29 mouse cellular contexts compared by ENCODE assay signal in genomic region chr2:172583312-172583711, GRCm38 (mm10). TPM values are rescaled to one million over a fixed set of nuclear protein-coding genes. Genes with fewer than 3 reads are reported as not detected.
A peak's percentile ranks its signal among the peaks of the same experiment; 100 is the strongest.
DNase-seq lines count a peak whose midpoint lies in the region; ATAC-seq lines count a peak whose summit lies in the region.
"Had no signal": no experiment of that assay in that cellular context is flagged by ENCODE, and none has a peak within 500 bp of the region (broad histone marks: within the 10 kb centered on the region; RNA-seq: fewer than 3 reads in every experiment).

No protein-coding gene starts in this region.

- H3K27ac ChIP-seq in hindbrain, embryonic 10.5 days: no peak overlapping the region
- H3K27ac ChIP-seq in hindbrain, embryonic 14.5 days: no peak overlapping the region
- H3K27ac ChIP-seq in midbrain, embryonic 12.5 days (replicated peaks): no peak overlapping the region
- no peak overlapping the region for H3K27ac ChIP-seq in midbrain, embryonic 16.5 days (ENCODE audit: low read length)
- H3K27ac ChIP-seq: hindbrain, embryonic 15.5 days; limb, embryonic 10.5 days; limb, embryonic 15.5 days; liver, embryonic 13.5 days; macrophage; neural tube, embryonic 12.5 days had no signal

- H3K4me2 ChIP-seq in hindbrain, embryonic 14.5 days (replicated peaks): no peak overlapping the region
- no peak overlapping the region for H3K4me2 ChIP-seq in midbrain, embryonic 12.5 days (replicated peaks)
- no peak overlapping the region for H3K4me2 ChIP-seq in midbrain, embryonic 16.5 days (ENCODE audit: low read length)
- H3K4me2 ChIP-seq: hindbrain, embryonic 15.5 days; limb, embryonic 15.5 days; liver, embryonic 13.5 days; neural tube, embryonic 12.5 days had no signal

- H3K9ac ChIP-seq in hindbrain, embryonic 14.5 days: no peak overlapping the region
- H3K9ac ChIP-seq in midbrain, embryonic 12.5 days (replicated peaks): no peak overlapping the region
- no peak overlapping the region for H3K9ac ChIP-seq in midbrain, embryonic 16.5 days (ENCODE audit: low read depth, low read length)
- H3K9ac ChIP-seq: hindbrain, embryonic 15.5 days; limb, embryonic 15.5 days; liver, embryonic 13.5 days; neural tube, embryonic 12.5 days had no signal

- ATAC-seq in hindbrain, embryonic 14.5 days (ENCODE audit: low FRiP score): no peak
- ATAC-seq in midbrain, embryonic 12.5 days (ENCODE audit: low FRiP score, low read depth): peak; percentile 73
- ATAC-seq in midbrain, embryonic 16.5 days: no peak
- ATAC-seq: forebrain, embryonic 14.5 days; lung, postnatal 0 days had no signal

- WGBS in hindbrain, embryonic 10.5 days: 26% methylated on average over 7 of the region's 7 CpGs
- WGBS in hindbrain, embryonic 14.5 days: 16% methylated on average over 7 of the region's 7 CpGs
- WGBS in midbrain, embryonic 12.5 days: 46% methylated on average over 7 of the region's 7 CpGs
- 33% methylated on average over 7 of the region's 7 CpGs for WGBS in midbrain, embryonic 16.5 days

- H3K27me3 ChIP-seq in hindbrain, embryonic 10.5 days (ENCODE audit: insufficient read depth, poor library complexity, severe bottlenecking): peaks cover 78% of the 10 kb centered on the region
- H3K27me3 ChIP-seq in hindbrain, embryonic 14.5 days (ENCODE audit: control insufficient read depth, insufficient read depth, low read length): 0 out of 2 replicates have a peak, but pooled peaks cover 4% of the 10 kb centered on the region
- H3K27me3 ChIP-seq in midbrain, embryonic 12.5 days: peaks cover 20% of the 10 kb centered on the region
- peaks cover 3% of the 10 kb centered on the region; the same call in 1 of the 2 replicates for H3K27me3 ChIP-seq in midbrain, embryonic 16.5 days (ENCODE audit: control insufficient read depth, insufficient read depth, low read depth, low read length)
- H3K27me3 ChIP-seq: limb, embryonic 15.5 days; liver, embryonic 13.5 days had no signal

- H3K9me3 ChIP-seq in hindbrain, embryonic 10.5 days: no peaks in the 10 kb centered on the region
- H3K9me3 ChIP-seq in hindbrain, embryonic 14.5 days (ENCODE audit: control insufficient read depth, low read length): no peaks in the 10 kb centered on the region
- no peaks in the 10 kb centered on the region for H3K9me3 ChIP-seq in midbrain, embryonic 12.5 days
- H3K9me3 ChIP-seq in midbrain, embryonic 16.5 days (replicated peaks; ENCODE audit: control insufficient read depth, low read length, poor library complexity, severe bottlenecking): no peaks in the 10 kb centered on the region
- H3K9me3 ChIP-seq: G1E; hindbrain, embryonic 15.5 days; limb, embryonic 10.5 days; limb, embryonic 15.5 days; liver, embryonic 13.5 days; neural tube, embryonic 12.5 days had no signal

- H3K4me3 ChIP-seq in hindbrain, embryonic 10.5 days: no peak overlapping the region
- no peak overlapping the region for H3K4me3 ChIP-seq in hindbrain, embryonic 14.5 days (replicated peaks; ENCODE audit: low read length)
- no peak overlapping the region for H3K4me3 ChIP-seq in midbrain, embryonic 12.5 days
- no peak overlapping the region for H3K4me3 ChIP-seq in midbrain, embryonic 16.5 days (ENCODE audit: low read depth, low read length)
- H3K4me3 ChIP-seq: hindbrain, embryonic 15.5 days; limb, embryonic 10.5 days; limb, embryonic 15.5 days; liver, embryonic 13.5 days; neural tube, embryonic 12.5 days had no signal

- H3K36me3 ChIP-seq in hindbrain, embryonic 10.5 days: no peaks in the 10 kb centered on the region
- no peaks in the 10 kb centered on the region for H3K36me3 ChIP-seq in hindbrain, embryonic 14.5 days (replicated peaks; ENCODE audit: control insufficient read depth, insufficient read depth)
- H3K36me3 ChIP-seq in midbrain, embryonic 12.5 days: no peaks in the 10 kb centered on the region
- H3K36me3 ChIP-seq in midbrain, embryonic 16.5 days (ENCODE audit: control insufficient read depth, insufficient read depth, low read length): no peaks in the 10 kb centered on the region
- H3K36me3 ChIP-seq: G1E; hindbrain, embryonic 15.5 days; limb, embryonic 10.5 days; limb, embryonic 15.5 days; liver, embryonic 13.5 days; neural tube, embryonic 12.5 days had no signal

- H3K4me1 ChIP-seq in hindbrain, embryonic 10.5 days (replicated peaks): peaks cover 25% of the 10 kb centered on the region
- 0 out of 2 replicates have a peak, but pooled peaks cover 7% of the 10 kb centered on the region for H3K4me1 ChIP-seq in hindbrain, embryonic 14.5 days (replicated peaks; ENCODE audit: control insufficient read depth, insufficient read depth, low read length)
- peaks cover 20% of the 10 kb centered on the region for H3K4me1 ChIP-seq in midbrain, embryonic 12.5 days
- peaks cover 4% of the 10 kb centered on the region; the same call in 1 of the 2 replicates for H3K4me1 ChIP-seq in midbrain, embryonic 16.5 days (ENCODE audit: control insufficient read depth, insufficient read depth, low read length)

- DNase-seq in hindbrain, embryonic 10.5 days (ENCODE audit: low spot score): peak; percentile 37
- no peak for DNase-seq in hindbrain, embryonic 14.5 days (ENCODE audit: low spot score)
- peak; percentile 47 for DNase-seq in ES-CJ7 (ENCODE audit: low read depth, low spot score)
- DNase-seq in retina, embryonic 14.5 days (ENCODE audit: low spot score): peak; percentile 55
- DNase-seq in right cerebral cortex, postnatal 36 days (ENCODE audit: low spot score in 2 of 2): no peak
- DNase-seq: adrenal gland, adult 8-10 months; cerebellum, adult 8-10 months; cerebellum, postnatal 25 days; gastrocnemius, postnatal 14 days; heart, postnatal 14 days; kidney, adult 18-20 months; kidney, postnatal 4 days; layer of hippocampus, postnatal 36 days; liver, embryonic 13.5 days; lung, adult 18-20 months; right cerebral cortex, postnatal 14 days; spleen, adult 18-20 months; thymus, postnatal 14 days had no signal

RNA-seq across cellular contexts. Expression of gene Tfap2c, which starts 33.9 kb away (rescaled TPM):
- polyA plus RNA-seq in hindbrain, embryonic 10.5 days (2016; fragmentation: Nextera tagmentation; extraction: Ambion mirVana): 3.3 and 5.5 TPM in 2 replicates
- polyA plus RNA-seq in hindbrain, embryonic 14.5 days (2014; fragmentation: Nextera tagmentation; extraction: Ambion mirVana): 0.28 and 0.30 TPM in 2 replicates
- polyA plus RNA-seq in midbrain, embryonic 12.5 days (2016; fragmentation: Nextera tagmentation; extraction: Ambion mirVana): 2.9 and 3.1 TPM in 2 replicates
- 0.20 and 0.25 TPM in 2 replicates for polyA plus RNA-seq in midbrain, embryonic 16.5 days (2015; fragmentation: Nextera tagmentation; extraction: Ambion mirVana)
- polyA plus RNA-seq: G1E; heart, embryonic 14.5 days; liver, embryonic 13.5 days; lung, postnatal 0 days; macrophage had no signal

Comparison
In these comparisons a context has a peak if more than half of its experiments do, and no peak if none do; other contexts are left out.
1. DNase-seq: peak in hindbrain, embryonic 10.5 days (single experiment), ES-CJ7 (single experiment) and retina, embryonic 14.5 days (single experiment); none in hindbrain, embryonic 14.5 days (single experiment) and right cerebral cortex, postnatal 36 days (0 of 2).